Mouse (Mus musculus): ENCODE measurements at regions not wholly inside any gene's neighbourhood (a gene's known extent, or its start where the extent isn't known, plus 50 kb on each side); places are given as distances from the start of the nearest gene placed in this dataset.
"Not testable (repeated sequence)": the region's sequence is repeated elsewhere in the genome, so short reads cannot be mapped to it uniquely, and the experiment has no call there.

DNA sequence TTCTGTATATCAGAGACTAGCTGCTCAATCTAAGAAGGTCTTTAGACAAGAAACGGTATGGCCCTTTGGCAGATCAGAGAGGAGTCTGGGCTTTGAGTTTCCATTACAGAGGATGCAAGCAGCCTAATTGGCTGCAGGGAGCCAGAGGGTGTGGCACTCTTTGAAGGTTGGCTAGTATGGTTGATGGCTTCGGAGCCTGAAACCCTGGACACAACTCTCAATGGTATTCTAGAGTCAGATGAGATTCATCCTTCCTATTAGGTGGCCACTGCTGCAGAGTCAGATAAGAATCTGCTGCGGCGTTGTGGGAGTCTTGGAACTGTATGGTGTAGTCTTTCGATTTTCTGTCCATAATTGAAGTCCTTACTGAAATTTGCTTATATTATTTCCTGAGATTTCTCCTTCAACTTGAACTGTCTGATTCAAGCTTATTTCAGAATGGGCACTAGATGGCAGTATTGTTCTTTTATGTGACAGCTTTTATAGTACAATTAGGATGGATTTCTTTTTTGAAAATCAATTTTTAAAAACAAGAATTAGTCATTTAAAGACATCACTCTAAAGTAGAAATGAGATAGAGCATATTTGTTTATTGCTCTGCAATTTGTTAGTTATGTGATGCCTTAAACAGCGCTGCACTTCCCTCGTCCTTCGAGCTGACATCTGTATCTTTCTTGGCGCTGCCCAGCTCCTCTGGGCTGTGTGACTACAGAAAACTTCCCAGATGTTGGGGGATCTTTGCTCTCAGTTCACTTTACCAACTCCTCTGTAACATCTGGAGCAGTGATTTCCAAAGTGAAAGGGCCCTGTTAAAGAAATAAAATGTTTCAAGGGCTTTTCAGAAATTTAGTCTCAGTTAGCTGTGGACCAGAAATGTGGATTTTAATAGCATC is 151.0 kb upstream of the Ttc29 start:
- intact Hi-C loops (cut with DNase I): loop anchor here (5.0 kb wide), 3 partner anchors 585 to 840 kb away; no protein-coding TSS in a partner anchor
- DNase-seq: no peak

DNA sequence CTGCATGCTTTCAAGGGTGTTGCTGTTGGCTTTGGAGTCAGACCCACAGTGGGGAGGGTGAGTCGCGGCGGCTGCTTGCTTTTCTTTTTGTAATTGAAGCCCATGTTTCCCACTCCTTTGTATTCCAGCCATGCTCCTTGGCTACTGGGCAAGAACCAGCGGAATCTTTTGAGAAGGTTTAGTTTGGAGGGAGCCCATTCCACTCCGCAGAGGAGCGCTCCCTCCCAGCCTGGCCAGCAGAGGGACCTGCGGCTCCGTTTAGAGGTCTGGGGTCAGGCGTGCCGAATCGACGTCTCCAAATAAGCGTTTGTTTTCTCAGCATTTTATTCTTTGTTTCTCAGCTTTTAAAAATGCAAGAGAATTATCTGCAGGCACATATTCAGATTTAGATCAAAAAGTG is 149.6 kb upstream of the Ttc29 start:
- intact Hi-C loops (cut with DNase I): loop anchor here (5.0 kb wide), 3 partner anchors 584 to 839 kb away; no protein-coding TSS in a partner anchor
- no peak for DNase-seq

GRCm38 (mm10) chr8:78064161-78064560 is 148.9 kb upstream of the Ttc29 start:
- intact Hi-C loops (cut with DNase I): loop anchor here (5.0 kb wide), 3 partner anchors 583 to 838 kb away; no protein-coding TSS in a partner anchor

GRCm38 (mm10) chr8:78065890-78066493 is 147.1 kb upstream of the Ttc29 start:
- no peak for DNase-seq
- intact Hi-C loops (cut with DNase I): no loop called here

More at GRCm38 (mm10) chr8:78064161-78064560, 148.9 kb upstream of the Ttc29 start:
- DNase-seq: no peak

DNA sequence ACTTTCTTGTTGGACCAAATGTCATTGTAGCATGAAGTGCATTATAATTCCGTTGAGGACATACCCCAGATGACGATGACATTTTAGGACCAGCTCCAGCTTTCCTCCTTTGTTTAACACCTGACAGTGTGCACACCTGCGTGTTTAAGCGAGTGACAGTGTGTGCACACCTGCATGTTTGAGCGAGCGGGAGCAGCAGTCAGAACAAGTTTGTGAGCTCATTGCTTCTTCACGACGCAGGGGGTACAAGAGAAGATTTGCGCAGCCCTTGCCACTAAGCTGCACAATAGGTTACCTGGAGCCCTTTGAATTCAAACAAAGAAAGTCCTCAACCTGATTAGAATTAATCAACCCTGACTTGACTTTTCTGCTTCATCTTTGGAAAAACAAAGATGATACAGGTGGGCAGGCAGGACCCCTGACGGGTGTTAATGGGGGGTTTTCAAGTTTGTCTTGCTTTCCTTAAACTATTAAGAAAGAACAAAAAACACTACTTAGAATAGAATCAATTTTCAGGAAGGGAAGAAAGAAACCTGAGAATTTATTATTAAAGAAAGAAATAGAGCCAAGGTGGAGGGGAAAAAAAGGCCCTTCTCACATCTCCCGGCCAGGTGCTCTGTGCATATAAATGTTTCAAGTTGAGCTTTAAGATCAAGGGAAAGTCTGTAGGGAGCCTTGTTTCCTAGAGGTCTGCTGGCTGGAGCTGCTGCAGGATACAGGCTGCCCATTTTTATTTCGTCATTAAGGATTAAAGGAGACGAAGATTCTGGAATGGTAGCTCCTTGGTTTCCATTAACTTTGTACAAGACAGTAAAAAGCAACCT is 144.8 kb upstream of the Ttc29 start:
- intact Hi-C loops (cut with DNase I): no loop called here
- DNase-seq: no peak

- DNase-seq: no peak
- intact Hi-C loops (cut with DNase I): no loop called here
Measured at GRCm38 (mm10) chr8:78073821-78074220, 139.3 kb upstream of the Ttc29 start.

GRCm38 (mm10) chr8:78077122-78077521 is 136.0 kb upstream of the Ttc29 start:
- no peak for DNase-seq
- intact Hi-C loops (cut with DNase I): no loop called here

- intact Hi-C loops (cut with DNase I); DNase-seq: not testable (repeated sequence)
Measured at GRCm38 (mm10) chr8:78081395-78081794, 131.7 kb upstream of the Ttc29 start.

DNA sequence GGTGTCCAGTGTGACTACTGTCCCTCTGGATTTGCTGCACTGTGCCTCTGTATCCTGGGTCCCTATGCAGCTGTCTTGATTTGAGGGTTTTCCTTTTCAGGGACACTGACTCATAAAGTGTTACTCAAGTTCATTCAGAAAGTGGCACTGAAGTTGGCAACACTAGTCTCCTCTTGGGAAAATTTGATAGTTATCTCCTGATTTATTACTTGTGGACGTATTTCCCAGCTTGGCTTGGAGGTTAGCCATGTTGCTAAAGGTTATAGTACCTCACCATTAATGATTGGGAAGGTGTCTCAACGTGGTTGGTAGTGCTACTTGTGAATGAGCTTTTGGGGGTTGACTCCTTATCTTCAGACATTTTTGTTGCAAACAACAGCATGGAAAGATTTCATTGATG is 130.1 kb upstream of the Ttc29 start:
- intact Hi-C loops (cut with DNase I): no loop called here
- no peak for DNase-seq

- no peak for DNase-seq
- intact Hi-C loops (cut with DNase I): no loop called here
Measured at GRCm38 (mm10) chr8:78086361-78086760, 126.7 kb upstream of the Ttc29 start.

- DNase-seq: no peak
- intact Hi-C loops (cut with DNase I): no loop called here
Measured at GRCm38 (mm10) chr8:78090382-78091122, 122.5 kb upstream of the Ttc29 start.

DNA sequence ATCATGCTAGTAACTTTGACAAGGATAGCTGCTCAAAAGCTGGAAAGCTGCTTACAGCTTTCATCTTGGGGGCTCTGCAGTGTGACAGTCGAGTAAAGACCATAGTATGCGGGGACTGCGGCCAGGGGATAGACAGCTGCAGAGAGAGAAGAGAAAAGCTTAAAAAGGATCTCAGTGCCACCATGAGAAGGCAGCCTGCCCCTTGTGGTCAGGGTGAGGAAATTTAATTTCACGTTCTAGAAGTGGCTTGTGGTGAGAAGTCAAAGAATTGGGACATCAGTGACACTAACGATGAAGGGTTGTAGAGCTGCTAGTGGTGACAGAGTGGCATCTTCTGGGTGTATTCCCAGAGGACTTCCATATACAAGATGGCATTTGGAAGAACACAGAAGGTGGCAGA is 116.7 kb upstream of the Ttc29 start:
- DNase-seq: no peak
- intact Hi-C loops (cut with DNase I): no loop called here

GRCm38 (mm10) chr8:78098191-78098745 is 114.8 kb upstream of the Ttc29 start:
- intact Hi-C loops (cut with DNase I): no loop called here
- DNase-seq: no peak

- DNase-seq: no peak
Measured at GRCm38 (mm10) chr8:78099091-78099490, 114.0 kb upstream of the Ttc29 start.

DNA sequence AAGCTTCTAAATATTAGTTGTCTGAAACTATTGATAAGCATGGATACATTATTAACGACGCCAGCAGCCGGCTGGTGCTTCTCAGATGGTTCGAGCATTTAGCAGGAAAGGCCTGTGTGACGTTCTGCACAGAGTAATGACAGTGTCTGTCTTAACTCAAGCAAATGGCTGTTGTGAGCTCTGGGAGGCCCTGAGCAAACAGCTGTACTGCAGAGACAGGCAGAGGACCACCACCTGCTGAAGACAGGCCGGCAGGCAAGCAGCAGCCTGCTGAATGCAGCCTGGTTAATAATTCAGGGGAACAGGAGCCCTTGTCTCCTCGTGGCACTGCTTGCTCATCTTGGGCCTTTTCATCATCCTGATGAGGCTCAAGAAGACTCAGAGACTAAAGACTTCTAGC is 105.8 kb upstream of the Ttc29 start:
- intact Hi-C loops (cut with DNase I): no loop called here

More at GRCm38 (mm10) chr8:78099091-78099490, 114.0 kb upstream of the Ttc29 start:
- intact Hi-C loops (cut with DNase I): no loop called here

GRCm38 (mm10) chr8:78110003-78110649 is 103.0 kb upstream of the Ttc29 start:
- intact Hi-C loops (cut with DNase I): no loop called here

More for the DNA sequence above, 105.8 kb upstream of the Ttc29 start:
- no peak for DNase-seq

GRCm38 (mm10) chr8:78113105-78113504 is 100.0 kb upstream of the Ttc29 start:
- intact Hi-C loops (cut with DNase I): no loop called here
- no peak for DNase-seq

More at GRCm38 (mm10) chr8:78110003-78110649, 103.0 kb upstream of the Ttc29 start:
- DNase-seq: no peak

DNA sequence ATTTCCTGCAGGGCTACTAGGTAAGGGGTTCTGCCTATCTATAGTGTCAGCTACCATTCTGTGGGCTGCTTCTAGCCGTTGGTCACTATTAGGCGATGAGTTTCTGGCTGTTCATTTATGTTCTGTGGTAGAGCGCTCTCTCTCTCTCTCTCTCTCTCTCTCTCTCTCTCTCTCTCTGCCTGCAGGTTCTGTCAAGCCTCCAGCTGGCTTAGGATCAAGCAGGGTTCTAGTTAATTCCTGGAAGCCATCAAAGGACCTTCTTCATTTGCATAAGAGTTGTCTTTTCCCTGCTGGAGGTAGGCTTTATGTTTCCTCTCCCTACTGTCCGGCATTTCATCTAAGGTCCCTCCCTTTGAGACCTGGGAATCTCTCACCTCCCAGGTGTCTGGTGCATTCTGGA is 98.6 kb upstream of the Ttc29 start:
- no peak for DNase-seq
- intact Hi-C loops (cut with DNase I): no loop called here

DNA sequence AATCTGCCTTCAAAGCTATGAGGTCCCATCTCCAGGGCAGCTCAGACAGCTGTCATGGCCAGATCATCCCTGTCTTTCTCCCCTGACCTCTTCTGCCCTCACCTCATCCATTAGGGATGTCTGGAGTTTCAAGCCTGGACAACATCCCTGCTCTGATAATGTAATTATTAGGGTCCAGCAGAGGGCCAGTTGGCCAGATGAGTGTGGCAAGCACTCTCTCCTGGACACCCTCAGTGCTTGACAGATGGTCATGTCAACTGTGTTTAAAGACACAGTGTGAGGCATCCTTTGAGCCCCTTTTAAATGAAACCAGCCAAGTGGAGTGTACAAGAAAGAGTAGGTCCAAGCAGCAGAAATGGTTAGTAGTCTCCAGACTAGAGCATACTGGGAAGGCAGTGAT is 95.9 kb upstream of the Ttc29 start:
- DNase-seq: no peak
- intact Hi-C loops (cut with DNase I): no loop called here
